Mouse (Mus musculus) C2C12 (cell line): ENCODE measurements around the gene Spred1. TPM values are rescaled to one million over a fixed set of nuclear protein-coding genes. Genes with fewer than 3 reads are reported as not detected.

ENCODE experiments used
- H3K27me3 ChIP-seq: one replicate; pipeline ENCODE4 v1.6.1; 2011; ENCODE audit not compliant: control insufficient read depth, insufficient read depth, insufficient read length
- H3K36me3 ChIP-seq: one replicate; pipeline ENCODE4 v1.6.1; 2011; ENCODE audit not compliant: control insufficient read depth, insufficient read depth
- H3K4me3 ChIP-seq: one replicate; pipeline ENCODE4 v1.5.1; 2011; ENCODE audit warnings: mild to moderate bottlenecking, control low read depth; ENCODE audit not compliant: poor library complexity, insufficient read depth, severe bottlenecking
- H3K79me2 ChIP-seq: one replicate; pipeline ENCODE4 v1.6.1; 2011; ENCODE audit not compliant: control insufficient read depth, insufficient read depth
- H3K79me3 ChIP-seq: one replicate; pipeline ENCODE4 v1.6.1; 2011; ENCODE audit warnings: low read depth, control low read depth
- H3ac ChIP-seq: one replicate; pipeline ENCODE3; 2011; ENCODE audit warnings: low read depth; ENCODE audit not compliant: control insufficient read depth, insufficient read length
- CEBPB ChIP-seq: IDR thresholded peaks from one replicate; pipeline ENCODE4 v1.6.1; 2011; ENCODE audit warnings: low read depth, mild to moderate bottlenecking, control low read depth, moderate library complexity
- CTCF ChIP-seq: IDR thresholded peaks from one replicate; pipeline ENCODE4 v1.5.1; 2011; ENCODE audit not compliant: control insufficient read depth, insufficient read depth, insufficient read length
- FOSL1 ChIP-seq: IDR thresholded peaks from one replicate; pipeline ENCODE4 v1.8.0; 2011; ENCODE audit warnings: mild to moderate bottlenecking, low read length; ENCODE audit not compliant: poor library complexity, insufficient read depth, severe bottlenecking
- MAX ChIP-seq: IDR thresholded peaks from one replicate; pipeline ENCODE4 v1.6.1; 2011; ENCODE audit warnings: mild to moderate bottlenecking, control low read depth
- MYOD1 ChIP-seq: IDR thresholded peaks from one replicate; pipeline ENCODE4 v1.6.1; 2011; ENCODE audit warnings: low read depth; ENCODE audit not compliant: control insufficient read depth, insufficient read length
- MYOG ChIP-seq: IDR thresholded peaks from one replicate; pipeline ENCODE4 v1.6.1; 2011; ENCODE audit not compliant: control insufficient read depth, insufficient read length; ENCODE audit errors: extremely low read depth
- USF1 ChIP-seq: IDR thresholded peaks from one replicate; pipeline ENCODE4 v1.6.1; 2011; ENCODE audit warnings: low read depth, mild to moderate bottlenecking, control low read depth, moderate library complexity
- polyA plus RNA-seq: library from polyadenylated mRNA; unstranded; fragments of >200 nt; fragmentation: generic; extraction: Trizol; gene quantifications from one replicate; pipeline ENCODE4 v1.2.1, GENCODE M21; 2012; ENCODE audit warnings: missing spikeins

Gene Spred1
- polyA plus RNA-seq, 1 experiment, result 13.0 TPM

- Histone ChIP-seq H3K27me3 (no peaks in the 10 kb centered on the region), H3K4me3 (no peak overlapping the region), H3K36me3 (no peaks in the 10 kb centered on the region), H3ac (no peak overlapping the region), H3K79me3 (no peaks in the 10 kb centered on the region), H3K79me2 (no peaks in the 10 kb centered on the region)
- TF ChIP-seq CTCF, result no peak
- TF ChIP-seq MYOG, result no peak
- TF ChIP-seq USF1, result no peak
- TF ChIP-seq CEBPB, result no peak
- TF ChIP-seq MAX, result no peak
- no peak for TF ChIP-seq FOSL1
Observed at GRCm38 (mm10) chr2:117086766-117087457, 34.3 kb upstream of the Spred1 start.

DNA sequence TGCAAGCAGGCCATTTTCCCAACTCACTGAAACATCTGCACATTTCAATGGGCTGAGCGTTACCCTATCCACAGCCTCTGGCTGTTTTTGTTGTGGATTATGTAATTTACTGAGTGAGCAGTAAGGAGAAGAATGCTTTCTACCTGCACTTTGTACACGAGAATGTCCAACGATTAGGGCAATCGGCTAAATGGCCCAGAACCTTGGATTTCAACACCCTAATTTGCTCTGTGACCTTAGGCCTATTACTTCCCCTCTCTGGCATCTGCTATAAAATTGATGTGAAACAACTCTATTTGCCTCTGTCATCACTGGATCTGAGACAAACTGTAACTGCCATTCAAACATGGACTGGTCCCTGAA is 33.7 kb upstream of the Spred1 start:
- H3K79me2 ChIP-seq, result no peaks in the 10 kb centered on the region
- H3K79me3 ChIP-seq, result no peaks in the 10 kb centered on the region
- no peaks in the 10 kb centered on the region for H3K36me3 ChIP-seq
- H3K4me3 ChIP-seq, result no peak overlapping the region
- H3K27me3 ChIP-seq, result no peaks in the 10 kb centered on the region
- TF ChIP-seq MYOG (no peak), MAX (no peak), USF1 (no peak), CEBPB (no peak), FOSL1 (no peak), CTCF (no peak), MYOD1 (no peak)
- no peak overlapping the region for H3ac ChIP-seq

DNA sequence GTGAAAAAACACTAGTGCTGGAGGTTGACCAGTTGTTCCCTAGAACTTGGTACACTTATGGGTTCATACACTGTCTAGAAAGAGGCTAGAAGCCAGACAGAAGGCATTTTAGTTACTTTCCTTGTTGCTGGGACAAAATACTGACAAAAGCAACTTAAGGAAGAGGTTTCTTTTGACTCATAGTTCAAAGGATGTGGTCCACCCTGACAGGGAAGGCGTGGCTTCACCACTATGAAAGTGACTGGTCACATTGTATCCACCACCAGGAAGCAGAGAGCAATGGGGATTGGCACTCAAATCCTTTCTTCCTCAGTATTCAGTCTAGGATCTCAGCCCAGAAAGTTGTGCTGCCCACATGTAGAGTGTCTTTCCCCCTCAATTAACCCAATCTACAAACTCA is 31.7 kb upstream of the Spred1 start:
- Histone ChIP-seq H3ac (no peak overlapping the region), H3K79me2 (no peaks in the 10 kb centered on the region), H3K27me3 (no peaks in the 10 kb centered on the region), H3K79me3 (no peaks in the 10 kb centered on the region), H3K36me3 (no peaks in the 10 kb centered on the region), H3K4me3 (no peak overlapping the region)
- TF ChIP-seq FOSL1 (no peak), MAX (no peak)

DNA sequence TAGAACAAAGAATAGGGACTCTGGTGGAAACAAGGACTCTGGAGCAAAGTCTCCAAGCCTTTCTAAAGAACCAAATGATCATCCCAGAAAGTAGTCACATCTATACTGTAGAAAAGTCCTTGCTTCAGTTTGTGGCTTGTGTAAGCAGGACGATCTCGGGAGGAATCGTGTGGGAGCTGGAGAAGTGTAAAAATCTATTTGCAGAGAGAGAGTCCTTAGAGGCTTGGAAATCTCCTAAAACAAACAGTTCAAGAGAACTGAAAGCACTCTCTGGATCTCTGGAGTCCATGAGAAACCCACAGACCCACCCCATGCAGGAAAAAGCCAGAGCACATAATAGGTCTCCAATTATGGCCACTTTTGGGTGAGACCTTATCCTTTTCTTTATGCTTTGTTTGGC is 31.1 kb upstream of the Spred1 start:
- H3K27me3 ChIP-seq, result no peaks in the 10 kb centered on the region
- H3K79me3 ChIP-seq, result no peaks in the 10 kb centered on the region
- H3ac ChIP-seq, result no peak overlapping the region
- no peaks in the 10 kb centered on the region for H3K79me2 ChIP-seq
- H3K4me3 ChIP-seq, result no peak overlapping the region
- TF ChIP-seq CTCF, result no peak
- TF ChIP-seq MAX, result no peak
- H3K36me3 ChIP-seq, result no peaks in the 10 kb centered on the region

DNA sequence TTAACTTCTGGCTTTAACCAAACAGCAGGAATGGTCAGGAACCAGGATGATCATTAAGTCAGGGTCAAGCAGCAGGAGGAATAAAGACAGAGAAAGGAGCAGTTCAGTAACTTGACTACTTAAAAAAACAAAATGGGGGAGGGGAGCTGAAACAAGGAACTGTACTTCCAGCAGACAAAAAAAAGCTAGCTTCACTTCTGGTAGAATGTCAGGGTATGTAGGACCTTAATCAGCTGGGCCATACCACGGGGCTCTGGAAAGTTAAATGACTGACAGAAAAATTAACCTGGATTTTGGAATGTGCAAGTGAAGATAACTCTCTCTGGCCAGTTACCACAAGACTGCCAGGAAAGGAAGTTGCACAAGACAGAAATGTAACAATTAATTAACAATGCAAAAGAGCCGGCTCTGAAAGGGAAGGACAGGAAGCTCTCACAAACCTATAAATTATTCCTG is 28.2 kb upstream of the Spred1 start:
- no peaks in the 10 kb centered on the region for H3K36me3 ChIP-seq
- H3K4me3 ChIP-seq, result no peak overlapping the region
- TF ChIP-seq CEBPB, result peak; percentile 58
- TF ChIP-seq MYOG, result no peak
- no peak overlapping the region for H3ac ChIP-seq
- H3K27me3 ChIP-seq, result no peaks in the 10 kb centered on the region
- no peaks in the 10 kb centered on the region for H3K79me3 ChIP-seq
- no peaks in the 10 kb centered on the region for H3K79me2 ChIP-seq

- TF ChIP-seq MYOD1 (peak; percentile 21), CEBPB (no peak)
- Histone ChIP-seq H3K36me3 (no peaks in the 10 kb centered on the region), H3K79me2 (no peaks in the 10 kb centered on the region), H3K4me3 (no peak overlapping the region), H3K79me3 (no peaks in the 10 kb centered on the region), H3ac (no peak overlapping the region), H3K27me3 (no peaks in the 10 kb centered on the region)
Observed at GRCm38 (mm10) chr2:117095491-117095890, 25.7 kb upstream of the Spred1 start.

DNA sequence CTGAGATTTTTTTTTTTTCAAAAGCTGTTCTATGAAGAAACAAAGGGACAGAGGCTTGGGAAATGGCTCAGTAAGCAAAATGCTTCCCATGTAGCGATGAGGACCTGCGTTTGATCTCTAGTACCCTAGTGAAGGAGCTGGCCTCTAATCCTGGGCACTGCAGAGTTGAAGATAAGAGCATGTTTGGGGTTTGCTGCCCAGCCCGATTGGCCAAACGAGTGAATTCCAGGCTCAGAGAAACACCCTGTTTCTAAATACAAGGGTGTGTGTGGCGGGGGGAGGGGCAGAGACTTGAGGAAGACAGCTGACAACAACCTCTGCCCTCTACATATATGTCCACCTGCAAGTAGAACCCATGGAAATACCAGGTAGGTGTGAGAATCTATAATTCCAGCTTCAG is 23.9 kb upstream of the Spred1 start:
- H3K79me3 ChIP-seq, result no peaks in the 10 kb centered on the region
- no peak overlapping the region for H3K4me3 ChIP-seq
- no peaks in the 10 kb centered on the region for H3K27me3 ChIP-seq

More for the DNA sequence above, 23.9 kb upstream of the Spred1 start:
- Histone ChIP-seq H3ac (no peak overlapping the region), H3K36me3 (no peaks in the 10 kb centered on the region), H3K79me2 (no peaks in the 10 kb centered on the region)
- no peak for TF ChIP-seq MYOG
- no peak for TF ChIP-seq CEBPB
- TF ChIP-seq MYOD1, result no peak
- TF ChIP-seq USF1, result no peak
- no peak for TF ChIP-seq MAX
- no peak for TF ChIP-seq FOSL1
- no peak for TF ChIP-seq CTCF
